Mouse (Mus musculus) heart, adult 2 months (tissue): ENCODE measurements around the gene Vezf1. TPM values are rescaled to one million over a fixed set of nuclear protein-coding genes. Genes with fewer than 3 reads are reported as not detected.

Experiments used
- DNase-seq, 2 experiments: peaks; one replicate each; pipeline ENCODE4 v3.0.0; 2021
- H3K27ac ChIP-seq: fragments of 200-600 bp; 2 replicates; pipeline ENCODE4 v1.8.1; 2022
- H3K27me3 ChIP-seq: fragments of 200-500 bp; 2 replicates; pipeline ENCODE4 v1.6.1; 2012; ENCODE audit warnings: mild to moderate bottlenecking, low read length, inconsistent platforms, mixed read lengths; ENCODE audit not compliant: control insufficient read depth, insufficient read depth
- H3K36me3 ChIP-seq: fragments of 200-500 bp; 2 replicates; pipeline ENCODE4 v1.6.1; 2012; ENCODE audit warnings: low read length, inconsistent platforms; ENCODE audit not compliant: control insufficient read depth, insufficient read depth
- H3K4me1 ChIP-seq: fragments of 200-500 bp; 2 replicates; pipeline ENCODE4 v1.6.1; 2011; ENCODE audit warnings: low read length; ENCODE audit not compliant: control insufficient read depth, insufficient read depth
- H3K4me3 ChIP-seq: fragments of 200-600 bp; 2 replicates; pipeline ENCODE4 v1.8.1; 2022
- H3K79me2 ChIP-seq: fragments of 200-500 bp; replicated peaks from 2 replicates; pipeline ENCODE4 v1.6.1; 2012; ENCODE audit warnings: mild to moderate bottlenecking, inconsistent platforms, low read length, moderate library complexity, mixed read lengths; ENCODE audit not compliant: control insufficient read depth, insufficient read depth
- H3K9ac ChIP-seq: fragments of 200-500 bp; 2 replicates; pipeline ENCODE4 v1.6.1; 2012; ENCODE audit warnings: low read depth, mild to moderate bottlenecking, control low read depth, inconsistent platforms, low read length, mixed read lengths
- CTCF ChIP-seq: fragments of 200-600 bp; IDR thresholded peaks from 2 replicates; pipeline ENCODE4 v1.8.1; 2022; ENCODE audit warnings: antibody characterized with exemption, mild to moderate bottlenecking, moderate library complexity
- EP300 ChIP-seq: fragments of 200-500 bp; IDR thresholded peaks from 2 replicates; pipeline ENCODE4 v1.6.1; 2011; ENCODE audit warnings: low read depth, low read length, control low read depth; ENCODE audit not compliant: insufficient read depth
- POLR2A ChIP-seq: fragments of 200-500 bp; IDR thresholded peaks from 2 replicates; pipeline ENCODE4 v1.6.1; 2011; ENCODE audit warnings: mild to moderate bottlenecking, low read depth, low read length, control low read depth; ENCODE audit not compliant: insufficient read depth
- whole genome bisulfite sequencing: fragments of 180-500 bp; shearing (Covaris S2); methylation state at CpG from one replicate; pipeline ENCODE4 v1.1.7; 2018; 5-methylcytosine and 5-hydroxymethylcytosine counted together
- intact Hi-C: fragments of 180-260 bp; cut with DNase I; formaldehyde crosslinking; loops from one replicate; pipeline ENCODE4 v1.15.1; 2025
- polyA plus RNA-seq: library from polyadenylated mRNA; depleted of rRNA; stranded (reverse); fragments of >200 nt; gene quantifications from 2 replicates; pipeline ENCODE4 v1.2.3, GENCODE M21; 2012
- total RNA-seq, 2 experiments: library from RNA; stranded (reverse); gene quantifications; 2 replicates each; pipeline ENCODE4 v1.2.3; 2021

Vezf1 gene
- total and polyA plus RNA-seq, 3 experiments: 22.6 to 49.8 (median 37.9) TPM

- DNase-seq: peak in 1 of 2 experiments; percentile 24
- 0 out of 2 replicates have a peak overlapping the region, but pooled peaks have one; percentile 12 for H3K27ac ChIP-seq
- H3K79me2 ChIP-seq: no peaks in the 10 kb centered on the region
- WGBS: 61% methylated on average over 2 of the region's 2 CpGs
- peaks cover 2% of the 10 kb centered on the region for H3K4me1 ChIP-seq
- no peaks in the 10 kb centered on the region; the same call in 1 of the 2 replicates for H3K36me3 ChIP-seq
- H3K27me3 ChIP-seq: no peaks in the 10 kb centered on the region
- TF ChIP-seq CTCF (no peak), EP300 (no peak), POLR2A (no peak)
- intact Hi-C loops: no loop called here
- H3K4me3 ChIP-seq: no peak overlapping the region
- H3K9ac ChIP-seq: no peak overlapping the region
These were observed 37.2 kb upstream of the Vezf1 start for GRCm38 (mm10) chr11:88030836-88031235.

GRCm38 (mm10) chr11:88031753-88032152 lies 36.3 kb upstream of the Vezf1 start:
- H3K79me2 ChIP-seq: no peaks in the 10 kb centered on the region
- H3K4me3 ChIP-seq: no peak overlapping the region
- H3K36me3 ChIP-seq: no peaks in the 10 kb centered on the region; the same call in 1 of the 2 replicates
- H3K9ac ChIP-seq: no peak overlapping the region
- peaks cover 2% of the 10 kb centered on the region for H3K4me1 ChIP-seq
- intact Hi-C loops: no loop called here
- H3K27ac ChIP-seq: no peak overlapping the region
- no peak for DNase-seq
- 94% methylated on average over 5 of the region's 5 CpGs for whole genome bisulfite sequencing
- H3K27me3 ChIP-seq: no peaks in the 10 kb centered on the region
- TF ChIP-seq POLR2A (no peak), EP300 (no peak), CTCF (no peak)

GRCm38 (mm10) chr11:88035970-88036369 lies 32.1 kb upstream of the Vezf1 start:
- no peaks in the 10 kb centered on the region for H3K27me3 ChIP-seq
- no peak overlapping the region for H3K9ac ChIP-seq
- intact Hi-C loops: no loop called here
- WGBS: 82% methylated on average over 7 of the region's 7 CpGs
- H3K4me3 ChIP-seq: no peak overlapping the region
- no peak for DNase-seq
- H3K4me1 ChIP-seq: no peaks in the 10 kb centered on the region
- TF ChIP-seq CTCF (no peak), EP300 (no peak), POLR2A (no peak)
- no peak overlapping the region for H3K27ac ChIP-seq
- no peaks in the 10 kb centered on the region for H3K79me2 ChIP-seq
- H3K36me3 ChIP-seq: no peaks in the 10 kb centered on the region

- H3K4me1 ChIP-seq: no peaks in the 10 kb centered on the region
- H3K9ac ChIP-seq: no peak overlapping the region
- H3K79me2 ChIP-seq: no peaks in the 10 kb centered on the region
- intact Hi-C loops: no loop called here
- no peaks in the 10 kb centered on the region for H3K27me3 ChIP-seq
- no peak overlapping the region for H3K27ac ChIP-seq
- WGBS: 57% methylated on average over 10 of the region's 10 CpGs
- no peak for DNase-seq
- no peak overlapping the region for H3K4me3 ChIP-seq
- TF ChIP-seq EP300 (no peak), POLR2A (no peak), CTCF (no peak)
- no peaks in the 10 kb centered on the region for H3K36me3 ChIP-seq
These were observed 31.3 kb upstream of the Vezf1 start for GRCm38 (mm10) chr11:88036761-88037251.

GRCm38 (mm10) chr11:88037386-88037785 lies 30.7 kb upstream of the Vezf1 start:
- no peak overlapping the region for H3K4me3 ChIP-seq
- H3K9ac ChIP-seq: no peak overlapping the region
- intact Hi-C loops: no loop called here

GRCm38 (mm10) chr11:88039066-88039465 lies 29.0 kb upstream of the Vezf1 start:
- Histone ChIP-seq H3K4me1 (no peaks in the 10 kb centered on the region), H3K9ac (no peak overlapping the region), H3K36me3 (no peaks in the 10 kb centered on the region), H3K79me2 (no peaks in the 10 kb centered on the region), H3K27me3 (no peaks in the 10 kb centered on the region), H3K27ac (no peak overlapping the region), H3K4me3 (no peak overlapping the region)
- TF ChIP-seq EP300 (no peak), POLR2A (no peak), CTCF (no peak)
- intact Hi-C loops: no loop called here
- WGBS: 72% methylated on average over 1 of the region's 1 CpGs
- DNase-seq: no peak

More at GRCm38 (mm10) chr11:88037386-88037785, 30.7 kb upstream of the Vezf1 start:
- Histone ChIP-seq H3K79me2 (no peaks in the 10 kb centered on the region), H3K27ac (no peak overlapping the region), H3K27me3 (no peaks in the 10 kb centered on the region), H3K36me3 (no peaks in the 10 kb centered on the region), H3K4me1 (no peaks in the 10 kb centered on the region)
- DNase-seq: no peak
- 87% methylated on average over 3 of the region's 3 CpGs for whole genome bisulfite sequencing
- TF ChIP-seq CTCF: no peak
- no peak for TF ChIP-seq EP300
- no peak for TF ChIP-seq POLR2A
